Mouse (Mus musculus) forebrain, postnatal 0 days (tissue): ENCODE measurements around the gene Tgfbr2. TPM values are rescaled to one million over a fixed set of nuclear protein-coding genes. Genes with fewer than 3 reads are reported as not detected.

ENCODE experiments used
- ATAC-seq: fragments of 200-750 bp; cut with Nextera tagmentation; 2 replicates; pipeline ENCODE4 v1.8.0; 2017; ENCODE audit warnings: mild to moderate bottlenecking, moderate library complexity
- DNase-seq: peaks from one replicate; pipeline ENCODE4 v3.0.0-alpha.2; 2015
- H3K27ac ChIP-seq: fragments of 300-500 bp; sonication (generic); 2 replicates; pipeline ENCODE4 v1.5.1; 2014; ENCODE audit warnings: low read depth, mild to moderate bottlenecking, antibody characterized with exemption, low read length, moderate library complexity, mixed read lengths
- H3K27me3 ChIP-seq: fragments of 300-500 bp; sonication (generic); 2 replicates; pipeline ENCODE4 v1.6.1; 2014; ENCODE audit warnings: mild to moderate bottlenecking, low read length, mixed read lengths; ENCODE audit not compliant: insufficient read depth
- H3K36me3 ChIP-seq: fragments of 300-500 bp; sonication (generic); 2 replicates; pipeline ENCODE4 v1.6.1; 2014; ENCODE audit warnings: mild to moderate bottlenecking, moderate library complexity; ENCODE audit not compliant: insufficient read depth
- H3K4me1 ChIP-seq: fragments of 300-500 bp; sonication (generic); 2 replicates; pipeline ENCODE4 v1.6.1; 2014; ENCODE audit warnings: antibody characterized with exemption; ENCODE audit not compliant: insufficient read depth
- H3K4me2 ChIP-seq: fragments of 300-500 bp; sonication (generic); 2 replicates; pipeline ENCODE4 v1.6.1; 2014; ENCODE audit warnings: low read depth, mild to moderate bottlenecking, moderate library complexity
- H3K4me3 ChIP-seq: fragments of 300-500 bp; sonication (generic); 2 replicates; pipeline ENCODE4 v1.5.1; 2014; ENCODE audit warnings: low read depth, low read length, mixed read lengths
- H3K9ac ChIP-seq: fragments of 300-500 bp; sonication (generic); 2 replicates; pipeline ENCODE4 v1.6.1; 2014; ENCODE audit warnings: mild to moderate bottlenecking
- H3K9me3 ChIP-seq: fragments of 300-500 bp; sonication (generic); 2 replicates; pipeline ENCODE4 v1.6.1; 2016; ENCODE audit warnings: low read length
- CTCF ChIP-seq: sonication (generic); IDR thresholded peaks from 2 replicates; pipeline ENCODE4 v1.5.1; 2016; ENCODE audit warnings: antibody characterized with exemption, control low read depth, low read depth
- WGBS: fragments of 180-500 bp; shearing (Covaris S2); extraction: QIAGEN DNeasy Blood & Tissue Kit; methylation state at CpG from one replicate; pipeline ENCODE4 v1.1.7; 2014; 5-methylcytosine and 5-hydroxymethylcytosine counted together
- polyA plus RNA-seq: library from polyadenylated mRNA; unstranded; fragments of >200 nt; fragmentation: Nextera tagmentation; extraction: Ambion mirVana; gene quantifications from 2 replicates; pipeline ENCODE4 v1.2.1, GENCODE M21; 2015
- total RNA-seq: library from RNA; depleted of rRNA; stranded (reverse); fragments of >200 nt; gene quantifications from 2 replicates; pipeline ENCODE4 v1.2.3, GENCODE M21; 2014

Gene Tgfbr2
- total and polyA plus RNA-seq, 2 experiments from 2014 or later = 6.5 to 20.8 TPM

- Histone ChIP-seq H3K36me3 (no peaks in the 10 kb centered on the region), H3K9ac (no peak overlapping the region), H3K4me2 (no peak overlapping the region), H3K4me3 (no peak overlapping the region), H3K27me3 (no peaks in the 10 kb centered on the region), H3K4me1 (no peaks in the 10 kb centered on the region), H3K9me3 (no peaks in the 10 kb centered on the region), H3K27ac (no peak overlapping the region)
- TF ChIP-seq CTCF = no peak
- 81% methylated on average over 5 of the region's 5 CpGs for WGBS
- ATAC-seq (no peak), DNase-seq (no peak)
Observed at GRCm38 (mm10) chr9:116156501-116156900, 18.7 kb downstream of the Tgfbr2 start.

GRCm38 (mm10) chr9:116152878-116153277 lies 22.3 kb downstream of the Tgfbr2 start:
- no peak overlapping the region for H3K4me2 ChIP-seq
- ATAC-seq (no peak), DNase-seq (no peak)
- WGBS = 69% methylated on average over 4 of the region's 4 CpGs
- H3K4me1 ChIP-seq = no peaks in the 10 kb centered on the region
- H3K36me3 ChIP-seq = no peaks in the 10 kb centered on the region
- H3K27me3 ChIP-seq = no peaks in the 10 kb centered on the region
- no peaks in the 10 kb centered on the region for H3K9me3 ChIP-seq
- H3K27ac ChIP-seq = no peak overlapping the region
- TF ChIP-seq CTCF = no peak
- no peak overlapping the region for H3K4me3 ChIP-seq
- no peak overlapping the region for H3K9ac ChIP-seq

GRCm38 (mm10) chr9:116150725-116151396 lies 24.3 kb downstream of the Tgfbr2 start:
- Histone ChIP-seq H3K4me2 (no peak overlapping the region), H3K27me3 (no peaks in the 10 kb centered on the region), H3K9ac (no peak overlapping the region), H3K27ac (no peak overlapping the region), H3K36me3 (no peaks in the 10 kb centered on the region), H3K4me3 (no peak overlapping the region), H3K4me1 (no peaks in the 10 kb centered on the region), H3K9me3 (no peaks in the 10 kb centered on the region)
- no peak for DNase-seq
- no peak for TF ChIP-seq CTCF
- no peak for ATAC-seq
- WGBS = 15% methylated on average over 7 of the region's 7 CpGs

GRCm38 (mm10) chr9:116148809-116149208 lies 26.4 kb downstream of the Tgfbr2 start:
- Histone ChIP-seq H3K27me3 (no peaks in the 10 kb centered on the region), H3K27ac (no peak overlapping the region), H3K9me3 (no peaks in the 10 kb centered on the region), H3K4me3 (no peak overlapping the region), H3K36me3 (no peaks in the 10 kb centered on the region), H3K9ac (no peak overlapping the region), H3K4me1 (no peaks in the 10 kb centered on the region), H3K4me2 (no peak overlapping the region)
- TF ChIP-seq CTCF = no peak
- WGBS = 97% methylated on average over 7 of the region's 7 CpGs
- DNase-seq (no peak), ATAC-seq (no peak)

GRCm38 (mm10) chr9:116146235-116146634 lies 28.9 kb downstream of the Tgfbr2 start:
- Histone ChIP-seq H3K36me3 (no peaks in the 10 kb centered on the region), H3K4me3 (no peak overlapping the region), H3K4me2 (no peak overlapping the region), H3K9ac (no peak overlapping the region), H3K9me3 (no peaks in the 10 kb centered on the region), H3K4me1 (no peaks in the 10 kb centered on the region), H3K27me3 (no peaks in the 10 kb centered on the region), H3K27ac (no peak overlapping the region)
- DNase-seq (no peak), ATAC-seq (no peak)
- TF ChIP-seq CTCF = no peak
- WGBS = 55% methylated on average over 9 of the region's 9 CpGs

GRCm38 (mm10) chr9:116145231-116145641 lies 29.9 kb downstream of the Tgfbr2 start:
- Histone ChIP-seq H3K9ac (no peak overlapping the region), H3K4me1 (no peaks in the 10 kb centered on the region), H3K27me3 (no peaks in the 10 kb centered on the region), H3K36me3 (no peaks in the 10 kb centered on the region), H3K9me3 (no peaks in the 10 kb centered on the region), H3K4me3 (no peak overlapping the region), H3K27ac (no peak overlapping the region), H3K4me2 (no peak overlapping the region)
- no peak for TF ChIP-seq CTCF
- 66% methylated on average over 10 of the region's 10 CpGs for WGBS
- no peak for DNase-seq
- no peak for ATAC-seq

GRCm38 (mm10) chr9:116140422-116140821 lies 34.7 kb downstream of the Tgfbr2 start:
- 95% methylated on average over 6 of the region's 6 CpGs for WGBS

More at GRCm38 (mm10) chr9:116140422-116140821, 34.7 kb downstream of the Tgfbr2 start:
- Histone ChIP-seq H3K4me3 (no peak overlapping the region), H3K9ac (no peak overlapping the region), H3K4me1 (no peaks in the 10 kb centered on the region), H3K9me3 (no peaks in the 10 kb centered on the region), H3K36me3 (no peaks in the 10 kb centered on the region), H3K27ac (no peak overlapping the region), H3K27me3 (no peaks in the 10 kb centered on the region), H3K4me2 (no peak overlapping the region)
- no peak for TF ChIP-seq CTCF
- DNase-seq = no peak
- ATAC-seq = no peak
